Mouse (Mus musculus) erythroblast, adult 5-6 weeks (primary cell): Measurements from ENCODE around the gene Olfr802. TPM values are rescaled to one million over a fixed set of nuclear protein-coding genes. Genes with fewer than 3 reads are reported as not detected.

Experiments
- ATAC-seq: replicated peaks from 2 replicates; pipeline ENCODE4 v1.8.0; 2016; ENCODE audit warnings: moderate number of reproducible peaks, mild to moderate bottlenecking, moderate TSS enrichment, inconsistent platforms; ENCODE audit not compliant: poor library complexity, low FRiP score, severe bottlenecking
- total RNA-seq, 2 experiments: library from RNA; stranded (forward) in 1 of 2; stranded (reverse) in 1 of 2; fragments of 150-400 nt in 1 of 2; fragments of 200-764, 138-1000 nt in 1 of 2; gene quantifications; 2 replicates each; pipeline versions ENCODE4 v1.2.3 to v1.2.4; 2015 to 2017; ENCODE audit warnings: low replicate concordance in 2 of 2

Gene Olfr802
- total RNA-seq (2015; ENCODE audit: low replicate concordance) (not detected in 2 replicates), total RNA-seq (2017; ENCODE audit: low replicate concordance) (0.14 TPM in 1 of 2 replicates, not detected in the other)

DNA sequence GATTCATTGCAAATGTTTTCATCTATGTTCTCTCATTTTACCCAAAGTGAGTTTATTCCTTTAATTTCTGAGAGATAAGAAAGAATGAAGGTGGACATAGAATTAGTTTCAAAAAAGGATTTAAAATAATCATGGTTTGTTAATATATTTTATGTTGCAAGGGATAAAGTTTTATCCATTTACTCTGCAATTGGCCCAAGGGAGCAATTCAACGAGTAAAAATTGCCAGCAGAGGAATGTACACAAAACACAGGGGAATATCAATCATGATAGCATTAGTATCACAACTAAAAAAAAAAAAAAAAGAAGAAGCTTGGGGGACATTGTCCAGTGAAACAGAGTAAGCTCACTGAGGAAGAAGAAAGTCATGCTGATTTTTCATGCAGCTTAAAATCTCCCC is at the start of gene Olfr802:
Gene Olfr802 (minus strand): TSS at position 101 of the 400 bp plus-strand sequence.
- ATAC-seq = no peak

DNA sequence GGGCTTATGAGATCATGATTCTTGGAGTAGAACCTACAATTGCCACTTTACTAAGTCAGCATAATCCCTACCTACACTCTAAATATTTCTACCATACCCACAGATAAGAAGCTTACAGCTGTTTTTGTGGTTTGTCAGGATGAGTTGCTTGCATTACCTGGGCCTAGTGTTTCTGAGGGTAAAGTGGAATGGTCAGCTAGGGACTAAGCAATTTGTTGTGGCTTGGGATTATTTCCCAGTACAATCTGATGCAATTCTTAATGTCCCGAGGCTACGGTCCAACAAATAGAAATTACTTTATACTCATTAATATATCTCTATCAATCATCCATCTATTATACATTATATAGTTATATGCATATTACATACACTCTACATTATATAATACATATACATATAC is 41.3 kb upstream of the Olfr802 start, which contains the start of gene Olfr805:
Gene Olfr805 (minus strand): TSS at position 101 of the 400 bp plus-strand sequence.
- ATAC-seq = no peak

DNA sequence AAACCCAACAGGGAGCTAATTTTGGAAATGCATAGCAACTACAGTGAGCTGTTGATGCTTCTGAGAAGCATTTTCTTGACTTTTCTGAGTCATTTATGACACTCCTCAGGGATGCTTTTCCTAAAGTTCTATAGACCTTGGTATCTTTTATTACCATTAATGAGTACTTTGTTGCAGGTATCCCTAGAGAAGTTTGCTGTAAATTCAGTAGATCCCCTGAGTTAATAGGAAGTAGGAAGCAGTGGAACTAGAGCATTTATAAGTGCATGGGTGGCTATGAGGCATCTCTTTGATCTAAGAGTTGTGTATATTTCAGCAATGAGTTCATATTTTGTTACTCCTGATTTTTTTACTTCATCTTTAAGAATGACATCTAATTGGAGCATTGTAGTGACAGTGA is 14.9 kb upstream of the Olfr802 start, which contains the start of gene Olfr804:
Gene Olfr804 (plus strand): TSS at position 301 of the 400 bp plus-strand sequence.
- no peak for ATAC-seq

DNA sequence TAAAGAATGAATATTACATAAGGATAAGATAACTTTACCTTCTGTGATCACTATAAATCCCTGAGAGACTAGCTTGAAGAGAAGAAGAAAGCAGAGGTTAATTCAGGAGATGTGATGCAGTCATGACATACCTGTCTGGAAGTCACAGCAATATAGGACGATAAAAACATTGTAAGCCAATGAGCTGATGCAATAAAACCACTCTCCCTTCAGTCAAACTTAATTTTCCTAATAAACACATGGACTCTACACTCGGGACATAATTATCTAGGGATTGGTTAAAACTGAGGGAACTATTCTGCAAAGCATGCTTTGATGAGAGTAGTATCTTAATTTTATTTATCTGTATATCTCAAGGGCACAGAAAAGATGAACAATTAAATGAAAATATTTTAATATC is 6.2 kb upstream of the Olfr802 start, which contains the start of gene Olfr803:
Gene Olfr803 (minus strand): TSS at position 101 of the 400 bp plus-strand sequence.
- ATAC-seq = no peak

DNA sequence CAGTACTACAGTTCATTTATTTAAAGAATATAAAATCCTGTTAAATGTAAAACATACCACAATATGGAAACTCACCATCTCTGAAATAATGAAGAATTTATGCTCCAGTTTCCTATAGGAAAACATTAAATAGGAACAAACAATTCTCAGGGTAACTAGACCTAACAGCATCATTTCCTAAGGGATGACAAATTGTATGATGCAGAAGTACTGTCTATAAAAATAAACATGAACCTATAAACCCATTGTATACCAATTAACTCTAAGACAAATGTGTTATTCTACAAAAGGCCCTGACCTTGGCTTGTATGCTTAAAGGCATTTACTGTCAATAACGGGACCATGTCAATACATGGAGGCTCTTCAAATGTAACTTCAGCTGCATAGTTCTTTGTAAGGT is 14.2 kb downstream of the Olfr802 start, which contains the start of gene Olfr801:
Gene Olfr801 (minus strand): TSS at position 101 of the 400 bp plus-strand sequence.
- ATAC-seq = no peak

DNA sequence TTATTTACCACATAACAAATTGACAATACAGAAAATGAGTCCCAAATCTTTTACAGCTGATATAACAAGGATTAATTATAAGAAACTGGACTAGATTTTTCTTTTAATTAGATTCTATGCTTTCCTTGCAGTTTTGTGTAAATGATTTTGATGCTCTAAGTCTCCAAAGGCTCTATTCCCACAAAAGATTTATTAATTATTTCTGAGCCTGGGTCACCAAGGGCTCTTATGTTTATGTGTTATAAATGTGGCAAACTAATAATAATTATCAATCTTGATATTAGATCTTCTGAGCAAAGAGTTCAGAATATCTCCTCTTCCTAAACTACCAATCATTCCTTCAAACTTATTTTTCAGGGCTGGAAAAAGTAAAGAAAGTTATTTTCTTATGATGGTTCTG is 30.6 kb downstream of the Olfr802 start, which contains the start of gene Olfr800:
Gene Olfr800 (plus strand): TSS at position 301 of the 400 bp plus-strand sequence.
- no peak for ATAC-seq

DNA sequence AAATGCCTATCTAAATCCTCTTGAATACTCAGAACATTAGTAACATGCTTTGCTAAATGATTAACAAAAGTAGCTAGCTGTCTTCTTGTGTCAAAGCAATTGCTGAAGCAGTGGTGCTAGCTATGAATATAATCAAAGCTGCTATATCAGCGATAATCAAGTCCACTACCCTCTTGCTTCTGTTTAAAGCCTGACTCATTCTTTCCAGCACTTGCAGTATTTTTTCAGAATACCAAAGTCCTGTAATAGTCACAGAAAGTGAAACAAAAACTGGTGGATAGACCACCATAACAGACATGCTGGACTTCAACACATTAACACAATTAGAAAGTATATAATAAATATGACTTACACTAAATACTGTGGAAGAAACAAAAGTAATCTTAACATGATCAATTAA is 36.2 kb downstream of the Olfr802 start:
- ATAC-seq = no peak

DNA sequence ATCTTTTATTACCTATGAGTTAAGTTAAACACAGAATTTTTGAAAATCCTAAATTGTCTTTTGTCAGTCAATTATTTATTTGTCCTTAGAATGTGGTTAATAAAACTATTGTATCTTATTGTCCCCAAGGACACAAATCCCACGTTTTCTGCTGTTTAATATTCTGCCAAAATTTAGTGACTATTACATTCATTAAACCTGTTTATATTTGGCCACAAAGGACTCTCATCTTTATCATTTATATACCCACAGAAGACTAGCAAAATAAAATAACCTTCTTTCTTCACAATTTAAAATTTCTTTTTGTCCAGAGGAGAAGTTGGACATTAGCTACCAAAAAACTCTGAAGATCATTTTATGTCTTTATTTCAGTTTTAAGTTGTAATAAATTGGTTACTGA is 50.8 kb downstream of the Olfr802 start, which contains the start of gene Olfr799:
Gene Olfr799 (plus strand): TSS at position 301 of the 400 bp plus-strand sequence.
- no peak for ATAC-seq

DNA sequence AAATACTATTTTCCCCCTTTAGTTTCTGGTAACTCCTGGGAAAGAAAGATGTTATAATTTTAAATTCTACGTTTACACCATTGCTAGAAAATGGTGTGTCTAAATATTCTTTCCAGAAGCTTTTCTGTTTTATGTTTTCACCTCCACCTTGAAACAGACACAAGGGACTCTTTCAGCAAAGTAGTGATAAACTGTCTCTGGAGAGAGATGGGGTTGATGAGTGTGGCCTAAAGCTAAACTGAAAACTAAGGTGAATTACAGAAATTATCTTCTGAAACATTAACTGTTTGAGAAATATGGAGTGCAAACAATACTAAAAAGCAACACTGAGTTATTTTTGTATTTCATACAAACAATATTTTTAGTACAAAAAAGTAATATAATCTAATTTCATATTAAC is 60.1 kb downstream of the Olfr802 start, which contains the start of gene Olfr798:
Gene Olfr798 (minus strand): TSS at position 101 of the 400 bp plus-strand sequence.
- ATAC-seq = no peak

Other genes with a start within 250 kb of the Olfr802 start
- 0.77 TPM in 1 of 2 replicates, not detected in the other for gene Olfr787, start 226.3 kb downstream of the Olfr802 start, total RNA-seq (2015; ENCODE audit: low replicate concordance)
- not detected in 2 replicates for gene Olfr787, start 226.3 kb downstream of the Olfr802 start, total RNA-seq (2017; ENCODE audit: low replicate concordance)
- not detected in 2 replicates for gene Olfr788, start 217.2 kb downstream of the Olfr802 start, total RNA-seq (2015; ENCODE audit: low replicate concordance)
- not detected in 2 replicates for gene Olfr788, start 217.2 kb downstream of the Olfr802 start, total RNA-seq (2017; ENCODE audit: low replicate concordance)
- gene Olfr789, start 203.4 kb downstream of the Olfr802 start, total RNA-seq (2015; ENCODE audit: low replicate concordance) = not detected in 2 replicates
- not detected in 2 replicates for gene Olfr789, start 203.4 kb downstream of the Olfr802 start, total RNA-seq (2017; ENCODE audit: low replicate concordance)
- gene Olfr790, start 189.7 kb downstream of the Olfr802 start, total RNA-seq (2015; ENCODE audit: low replicate concordance) = not detected in 2 replicates
- not detected in 2 replicates for gene Olfr790, start 189.7 kb downstream of the Olfr802 start, total RNA-seq (2017; ENCODE audit: low replicate concordance)
- not detected in 2 replicates for gene Olfr791, start 166.4 kb downstream of the Olfr802 start, total RNA-seq (2015; ENCODE audit: low replicate concordance)
- gene Olfr791, start 166.4 kb downstream of the Olfr802 start, total RNA-seq (2017; ENCODE audit: low replicate concordance) = not detected in 2 replicates
- not detected in 2 replicates for gene Olfr792, start 149.0 kb downstream of the Olfr802 start, total RNA-seq (2015; ENCODE audit: low replicate concordance)
- not detected in 2 replicates for gene Olfr792, start 149.0 kb downstream of the Olfr802 start, total RNA-seq (2017; ENCODE audit: low replicate concordance)
- not detected in 2 replicates for gene Olfr794, start 120.5 kb downstream of the Olfr802 start, total RNA-seq (2015; ENCODE audit: low replicate concordance)
- not detected in 2 replicates for gene Olfr794, start 120.5 kb downstream of the Olfr802 start, total RNA-seq (2017; ENCODE audit: low replicate concordance)
- not detected in 2 replicates for gene Olfr796, start 75.6 kb downstream of the Olfr802 start, total RNA-seq (2015; ENCODE audit: low replicate concordance)
- not detected in 2 replicates for gene Olfr796, start 75.6 kb downstream of the Olfr802 start, total RNA-seq (2017; ENCODE audit: low replicate concordance)
- gene Olfr798, start 60.2 kb downstream of the Olfr802 start, total RNA-seq (2015; ENCODE audit: low replicate concordance) = not detected in 2 replicates
- gene Olfr798, start 60.2 kb downstream of the Olfr802 start, total RNA-seq (2017; ENCODE audit: low replicate concordance) = not detected in 2 replicates
- gene Olfr799, start 50.7 kb downstream of the Olfr802 start, total RNA-seq (2015; ENCODE audit: low replicate concordance) = not detected in 2 replicates
- not detected in 2 replicates for gene Olfr799, start 50.7 kb downstream of the Olfr802 start, total RNA-seq (2017; ENCODE audit: low replicate concordance)
- not detected in 2 replicates for gene Olfr800, start 30.5 kb downstream of the Olfr802 start, total RNA-seq (2015; ENCODE audit: low replicate concordance)
- gene Olfr800, start 30.5 kb downstream of the Olfr802 start, total RNA-seq (2017; ENCODE audit: low replicate concordance) = not detected in 2 replicates
- gene Olfr801, start 14.3 kb downstream of the Olfr802 start, total RNA-seq (2015; ENCODE audit: low replicate concordance) = not detected in 2 replicates
- gene Olfr801, start 14.3 kb downstream of the Olfr802 start, total RNA-seq (2017; ENCODE audit: low replicate concordance) = not detected in 2 replicates
- not detected in 2 replicates for gene Olfr803, start 6.1 kb upstream of the Olfr802 start, total RNA-seq (2015; ENCODE audit: low replicate concordance)
- not detected in 2 replicates for gene Olfr803, start 6.1 kb upstream of the Olfr802 start, total RNA-seq (2017; ENCODE audit: low replicate concordance)
- gene Olfr804, start 15.0 kb upstream of the Olfr802 start, total RNA-seq (2015; ENCODE audit: low replicate concordance) = not detected in 2 replicates
- gene Olfr804, start 15.0 kb upstream of the Olfr802 start, total RNA-seq (2017; ENCODE audit: low replicate concordance) = 0.28 TPM in 1 of 2 replicates, not detected in the other
- not detected in 2 replicates for gene Olfr805, start 41.2 kb upstream of the Olfr802 start, total RNA-seq (2015; ENCODE audit: low replicate concordance)
- gene Olfr805, start 41.2 kb upstream of the Olfr802 start, total RNA-seq (2017; ENCODE audit: low replicate concordance) = not detected in 2 replicates
- gene Olfr806, start 53.8 kb upstream of the Olfr802 start, total RNA-seq (2015; ENCODE audit: low replicate concordance) = not detected in 2 replicates
- gene Olfr806, start 53.8 kb upstream of the Olfr802 start, total RNA-seq (2017; ENCODE audit: low replicate concordance) = 0.56 TPM in 1 of 2 replicates, not detected in the other
- not detected in 2 replicates for gene Olfr807, start 69.6 kb upstream of the Olfr802 start, total RNA-seq (2015; ENCODE audit: low replicate concordance)
- not detected in 2 replicates for gene Olfr807, start 69.6 kb upstream of the Olfr802 start, total RNA-seq (2017; ENCODE audit: low replicate concordance)
- gene Olfr808, start 77.3 kb upstream of the Olfr802 start, total RNA-seq (2015; ENCODE audit: low replicate concordance) = not detected in 2 replicates
- not detected in 2 replicates for gene Olfr808, start 77.3 kb upstream of the Olfr802 start, total RNA-seq (2017; ENCODE audit: low replicate concordance)
- gene Olfr809, start 86.5 kb upstream of the Olfr802 start, total RNA-seq (2015; ENCODE audit: low replicate concordance) = not detected in 2 replicates
- gene Olfr809, start 86.5 kb upstream of the Olfr802 start, total RNA-seq (2017; ENCODE audit: low replicate concordance) = 0.43 TPM in 1 of 2 replicates, not detected in the other
- not detected in 2 replicates for gene Olfr810, start 106.7 kb upstream of the Olfr802 start, total RNA-seq (2015; ENCODE audit: low replicate concordance)
- not detected in 2 replicates for gene Olfr810, start 106.7 kb upstream of the Olfr802 start, total RNA-seq (2017; ENCODE audit: low replicate concordance)
- gene Olfr811, start 116.2 kb upstream of the Olfr802 start, total RNA-seq (2015; ENCODE audit: low replicate concordance) = not detected in 2 replicates
- gene Olfr811, start 116.2 kb upstream of the Olfr802 start, total RNA-seq (2017; ENCODE audit: low replicate concordance) = not detected in 2 replicates
- not detected in 2 replicates for gene Olfr812, start 157.9 kb upstream of the Olfr802 start, total RNA-seq (2015; ENCODE audit: low replicate concordance)
- not detected in 2 replicates for gene Olfr812, start 157.9 kb upstream of the Olfr802 start, total RNA-seq (2017; ENCODE audit: low replicate concordance)
- gene Olfr813, start 167.2 kb upstream of the Olfr802 start, total RNA-seq (2015; ENCODE audit: low replicate concordance) = not detected in 2 replicates
- gene Olfr813, start 167.2 kb upstream of the Olfr802 start, total RNA-seq (2017; ENCODE audit: low replicate concordance) = not detected in 2 replicates
- gene Olfr814, start 191.7 kb upstream of the Olfr802 start, total RNA-seq (2015; ENCODE audit: low replicate concordance) = not detected in 2 replicates
- gene Olfr814, start 191.7 kb upstream of the Olfr802 start, total RNA-seq (2017; ENCODE audit: low replicate concordance) = not detected in 2 replicates
- not detected in 2 replicates for gene Olfr815, start 217.7 kb upstream of the Olfr802 start, total RNA-seq (2015; ENCODE audit: low replicate concordance)
- gene Olfr815, start 217.7 kb upstream of the Olfr802 start, total RNA-seq (2017; ENCODE audit: low replicate concordance) = not detected in 2 replicates
- gene Olfr816, start 227.4 kb upstream of the Olfr802 start, total RNA-seq (2015; ENCODE audit: low replicate concordance) = not detected in 2 replicates
- gene Olfr816, start 227.4 kb upstream of the Olfr802 start, total RNA-seq (2017; ENCODE audit: low replicate concordance) = 0.26 TPM in 1 of 2 replicates, not detected in the other